Mouse (Mus musculus): Measurements from ENCODE around the gene Fam214a. TPM values are rescaled to one million over a fixed set of nuclear protein-coding genes. Genes with fewer than 3 reads are reported as not detected.

Gene Fam214a
- polyA plus RNA-seq, 1 experiment from 2014 or later: 7.3 TPM

DNA sequence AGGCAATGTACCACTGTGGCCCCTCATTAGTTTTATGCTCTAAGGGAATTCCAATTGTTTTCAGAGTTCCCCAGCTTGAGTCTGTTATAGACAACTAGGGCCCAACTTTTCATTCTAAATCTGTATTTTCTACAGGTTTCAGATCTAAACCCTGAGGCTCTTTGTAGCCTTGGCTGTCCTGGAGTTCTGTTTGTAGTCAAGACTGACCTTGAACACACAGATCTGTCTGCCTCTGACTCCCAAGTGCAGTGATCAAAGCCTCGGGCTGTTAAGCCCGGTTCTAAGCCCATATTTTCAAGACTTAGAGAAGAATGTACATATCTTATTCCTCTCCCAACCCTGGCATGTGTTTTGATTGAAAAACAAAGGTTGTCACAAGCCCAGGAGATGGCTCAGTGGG lies 1.7 kb downstream of the Fam214a start:
- Histone ChIP-seq H3K4me3 (no peak overlapping the region), H3K27ac (no peak overlapping the region), H3K27me3 (ENCODE audit: insufficient read depth, poor library complexity, severe bottlenecking) (no peaks in the 10 kb centered on the region), H3K36me3 (peaks cover 6% of the 10 kb centered on the region; the same call in 1 of the 2 replicates), H3K4me1 (peaks cover 15% of the 10 kb centered on the region), H3K9me3 (no peaks in the 10 kb centered on the region)
- no peak for DNase-seq (ENCODE audit: low spot score)
- WGBS: 86% methylated on average over 2 of the region's 2 CpGs

DNA sequence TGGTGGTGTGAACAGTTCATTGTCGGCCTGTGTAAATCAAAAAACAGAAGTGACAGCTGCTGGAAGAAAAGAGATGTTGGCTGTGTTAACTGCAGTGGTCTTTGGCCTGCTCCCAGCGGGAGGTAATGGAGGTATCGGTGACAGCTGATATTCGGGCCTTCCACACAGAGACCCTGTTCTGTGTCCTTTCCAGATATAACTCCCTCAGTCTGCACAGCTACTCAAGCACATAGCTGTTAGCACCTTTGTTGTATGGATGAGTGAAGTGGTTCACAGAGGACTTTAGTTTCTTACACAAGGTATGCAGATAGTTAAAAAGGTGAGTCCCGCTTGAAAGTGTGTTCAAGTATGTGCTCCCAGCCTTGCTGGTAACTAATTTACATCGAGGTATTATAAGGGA lies 7.9 kb downstream of the Fam214a start:
- WGBS: 39% methylated on average over 6 of the region's 6 CpGs
- Histone ChIP-seq H3K4me3 (no peak overlapping the region), H3K27ac (no peak overlapping the region), H3K27me3 (ENCODE audit: insufficient read depth, poor library complexity, severe bottlenecking) (no peaks in the 10 kb centered on the region), H3K9me3 (no peaks in the 10 kb centered on the region), H3K4me1 (peaks cover 12% of the 10 kb centered on the region), H3K36me3 (peaks cover 6% of the 10 kb centered on the region; the same call in 1 of the 2 replicates)
- no peak for DNase-seq (ENCODE audit: low spot score)

DNA sequence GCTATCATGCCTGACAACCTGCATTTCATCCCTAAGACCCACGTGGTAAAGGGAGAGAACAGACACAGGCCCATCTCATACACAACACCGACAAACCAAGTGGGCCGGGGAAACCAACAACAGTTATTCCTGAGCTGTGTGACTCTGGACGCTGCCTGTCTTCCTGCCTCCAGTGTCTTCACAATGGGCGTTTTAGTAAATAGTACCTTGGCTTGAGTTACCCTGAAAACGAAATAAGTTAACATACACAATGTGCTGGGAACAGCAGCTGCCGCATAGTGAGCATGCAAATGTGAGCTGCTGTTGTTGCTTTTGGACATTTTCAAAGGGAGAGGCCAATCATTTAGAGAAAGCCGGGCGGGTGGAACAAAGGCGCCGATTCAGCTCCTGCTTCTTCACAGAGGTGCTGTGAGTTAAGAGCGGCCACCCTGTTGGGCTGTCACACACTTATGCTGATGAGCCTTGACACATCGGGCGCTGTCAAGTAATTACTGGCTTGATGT lies 8.4 kb downstream of the Fam214a start:
- H3K27ac ChIP-seq: no peak overlapping the region
- peak overlapping the region; percentile 29 for H3K4me3 ChIP-seq
- DNase-seq (ENCODE audit: low spot score): no peak
- peaks cover 16% of the 10 kb centered on the region for H3K4me1 ChIP-seq
- H3K36me3 ChIP-seq: peaks cover 4% of the 10 kb centered on the region; the same call in 1 of the 2 replicates
- no peaks in the 10 kb centered on the region for H3K27me3 ChIP-seq (ENCODE audit: insufficient read depth, poor library complexity, severe bottlenecking)
- H3K9me3 ChIP-seq: no peaks in the 10 kb centered on the region
- 16% methylated on average over 14 of the region's 14 CpGs for WGBS

DNA sequence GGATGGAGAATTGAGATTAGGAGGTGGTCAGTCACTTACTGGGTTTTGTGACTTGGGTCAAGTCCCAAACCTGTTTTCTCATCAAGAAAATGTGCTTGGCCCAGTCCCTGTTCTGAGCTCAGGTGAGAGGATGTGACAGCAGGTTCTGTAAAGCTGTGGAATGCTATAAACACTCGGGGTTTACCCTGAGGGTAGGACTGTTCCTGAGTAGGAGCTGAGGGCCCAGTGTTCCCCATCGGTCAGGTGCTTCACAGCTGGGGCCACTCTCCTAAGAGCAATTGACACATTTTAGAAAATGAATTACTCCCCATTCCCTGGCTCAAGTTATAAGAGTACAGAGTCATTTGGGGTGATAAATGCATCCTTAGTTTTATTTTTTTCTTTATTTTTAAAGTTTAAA lies 11.3 kb downstream of the Fam214a start:
- Histone ChIP-seq H3K27me3 (ENCODE audit: insufficient read depth, poor library complexity, severe bottlenecking) (no peaks in the 10 kb centered on the region), H3K27ac (no peak overlapping the region), H3K9me3 (no peaks in the 10 kb centered on the region), H3K36me3 (no peaks in the 10 kb centered on the region), H3K4me1 (peaks cover 22% of the 10 kb centered on the region), H3K4me3 (no peak overlapping the region)
- 66% methylated on average over 2 of the region's 2 CpGs for WGBS
- DNase-seq (ENCODE audit: low spot score): no peak

DNA sequence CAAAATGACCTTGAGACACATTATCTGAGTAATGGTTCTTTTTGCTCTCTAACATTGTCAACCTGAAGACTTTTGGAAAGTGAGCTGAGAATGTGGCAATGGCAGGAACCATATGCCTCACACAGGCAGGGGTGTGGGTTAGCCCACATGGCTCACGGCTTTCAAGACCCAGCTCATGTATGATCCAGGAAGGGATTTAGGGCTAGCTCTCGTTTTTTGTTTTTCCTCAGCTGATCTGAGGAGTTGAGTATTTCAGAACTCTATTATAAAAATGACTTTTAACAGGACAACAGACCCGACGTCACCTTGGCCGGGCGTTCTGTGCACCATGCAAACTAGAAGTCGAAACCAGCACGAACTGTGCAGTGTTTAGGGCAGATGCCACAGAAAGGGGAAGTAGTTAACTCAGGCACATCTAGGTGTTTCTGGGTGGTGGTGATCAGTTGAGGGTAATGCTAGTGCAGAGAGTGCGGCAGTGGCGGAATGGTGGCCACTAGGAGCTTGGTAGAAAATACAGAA lies 12.2 kb downstream of the Fam214a start:
- H3K4me1 ChIP-seq: peaks cover 22% of the 10 kb centered on the region
- no peak overlapping the region for H3K4me3 ChIP-seq
- no peaks in the 10 kb centered on the region for H3K27me3 ChIP-seq (ENCODE audit: insufficient read depth, poor library complexity, severe bottlenecking)
- WGBS: 84% methylated on average over 10 of the region's 10 CpGs
- H3K36me3 ChIP-seq: no peaks in the 10 kb centered on the region
- H3K27ac ChIP-seq: no peak overlapping the region
- DNase-seq (ENCODE audit: low spot score): no peak
- no peaks in the 10 kb centered on the region for H3K9me3 ChIP-seq

DNA sequence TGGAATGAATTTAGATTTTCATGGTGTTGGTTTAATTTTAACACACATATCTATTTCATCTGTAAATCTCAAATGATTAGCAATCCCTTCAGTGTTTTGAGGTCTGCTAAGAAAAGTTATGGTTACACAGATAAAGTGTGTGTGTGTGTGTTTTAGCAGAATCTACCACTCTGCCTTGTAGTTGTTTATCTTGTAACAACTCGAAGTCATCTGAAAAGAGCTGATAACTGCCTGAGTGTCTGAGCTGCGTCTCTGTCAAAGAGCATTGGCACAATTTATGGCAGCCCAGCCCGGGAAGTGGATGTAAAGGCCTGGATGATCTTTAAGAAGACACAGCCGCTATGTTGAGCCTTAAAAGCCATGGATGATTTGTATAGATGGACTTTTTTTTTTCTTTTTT lies 13.5 kb downstream of the Fam214a start:
- WGBS: 29% methylated on average over 4 of the region's 4 CpGs
- H3K9me3 ChIP-seq: no peaks in the 10 kb centered on the region
- no peak overlapping the region for H3K4me3 ChIP-seq
- no peaks in the 10 kb centered on the region for H3K27me3 ChIP-seq (ENCODE audit: insufficient read depth, poor library complexity, severe bottlenecking)
- H3K36me3 ChIP-seq: no peaks in the 10 kb centered on the region
- no peak for DNase-seq (ENCODE audit: low spot score)
- no peak overlapping the region for H3K27ac ChIP-seq
- H3K4me1 ChIP-seq: peaks cover 13% of the 10 kb centered on the region

DNA sequence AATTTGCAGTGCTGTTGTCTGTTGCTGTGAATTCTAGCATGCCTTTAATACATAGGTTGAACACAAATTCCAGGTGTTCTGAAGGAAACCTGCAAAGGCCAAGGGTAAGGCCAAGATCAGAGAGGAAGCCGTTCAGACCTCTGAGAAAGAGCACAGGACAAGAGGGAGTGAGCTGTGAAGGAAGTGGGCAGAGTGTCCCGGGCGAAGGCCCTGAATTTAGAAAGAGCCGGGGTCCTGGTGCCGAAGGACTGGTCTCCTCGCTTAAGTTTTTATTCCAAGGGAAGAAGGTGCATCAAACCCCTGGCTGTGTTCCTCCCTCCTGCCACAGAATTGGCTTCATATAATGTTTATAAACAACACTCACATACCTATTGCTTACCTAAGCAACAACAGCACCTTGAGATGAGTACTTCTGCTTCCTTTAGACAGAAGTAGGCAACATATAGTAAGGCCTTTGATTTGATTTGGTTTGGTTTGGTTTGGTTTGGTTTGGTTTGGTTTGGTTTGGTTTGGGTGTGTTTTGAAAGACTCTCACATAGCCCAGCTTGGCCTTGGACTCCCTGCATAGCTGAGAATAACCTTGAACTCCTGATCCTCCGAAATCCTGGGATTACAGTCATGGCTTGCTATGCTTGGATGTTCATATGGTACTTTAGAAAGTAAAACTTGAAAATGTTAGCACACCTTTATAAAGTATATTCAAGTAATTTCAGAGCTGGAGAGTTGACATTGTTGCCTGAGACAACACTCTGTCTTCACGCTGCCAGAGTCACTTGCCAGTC lies 16.2 kb downstream of the Fam214a start:
- Histone ChIP-seq H3K36me3 (no peaks in the 10 kb centered on the region), H3K4me3 (no peak overlapping the region), H3K27me3 (ENCODE audit: insufficient read depth, poor library complexity, severe bottlenecking) (no peaks in the 10 kb centered on the region), H3K4me1 (peaks cover 10% of the 10 kb centered on the region; the same call in 1 of the 2 replicates), H3K27ac (no peak overlapping the region), H3K9me3 (no peaks in the 10 kb centered on the region)
- 84% methylated on average over 8 of the region's 8 CpGs for WGBS
- DNase-seq (ENCODE audit: low spot score): no peak

DNA sequence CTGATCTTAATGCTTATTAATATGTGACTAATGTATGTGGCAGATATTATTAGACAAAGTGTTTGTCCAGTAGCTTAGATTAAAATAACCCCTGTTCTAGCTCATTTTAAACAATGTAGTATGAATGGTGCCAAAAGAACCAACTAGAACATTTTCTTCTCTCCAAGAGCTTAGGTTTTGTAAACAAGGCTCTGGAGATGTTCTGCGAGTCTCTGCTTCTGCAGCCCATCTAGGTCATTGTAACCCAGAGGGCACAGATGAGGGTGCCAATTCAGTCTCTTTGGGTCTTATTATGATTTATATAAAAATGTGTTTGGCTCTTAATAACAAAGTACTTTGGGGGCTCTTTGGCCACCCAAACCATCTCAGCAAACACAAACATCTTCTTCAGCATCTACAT lies 17.9 kb downstream of the Fam214a start:
- H3K4me1 ChIP-seq: peaks cover 23% of the 10 kb centered on the region
- no peaks in the 10 kb centered on the region for H3K27me3 ChIP-seq (ENCODE audit: insufficient read depth, poor library complexity, severe bottlenecking)
- DNase-seq (ENCODE audit: low spot score): no peak
- H3K36me3 ChIP-seq: no peaks in the 10 kb centered on the region
- no peak overlapping the region for H3K27ac ChIP-seq
- H3K9me3 ChIP-seq: no peaks in the 10 kb centered on the region
- WGBS: 90% methylated on average over 1 of the region's 1 CpGs
- no peak overlapping the region for H3K4me3 ChIP-seq

DNA sequence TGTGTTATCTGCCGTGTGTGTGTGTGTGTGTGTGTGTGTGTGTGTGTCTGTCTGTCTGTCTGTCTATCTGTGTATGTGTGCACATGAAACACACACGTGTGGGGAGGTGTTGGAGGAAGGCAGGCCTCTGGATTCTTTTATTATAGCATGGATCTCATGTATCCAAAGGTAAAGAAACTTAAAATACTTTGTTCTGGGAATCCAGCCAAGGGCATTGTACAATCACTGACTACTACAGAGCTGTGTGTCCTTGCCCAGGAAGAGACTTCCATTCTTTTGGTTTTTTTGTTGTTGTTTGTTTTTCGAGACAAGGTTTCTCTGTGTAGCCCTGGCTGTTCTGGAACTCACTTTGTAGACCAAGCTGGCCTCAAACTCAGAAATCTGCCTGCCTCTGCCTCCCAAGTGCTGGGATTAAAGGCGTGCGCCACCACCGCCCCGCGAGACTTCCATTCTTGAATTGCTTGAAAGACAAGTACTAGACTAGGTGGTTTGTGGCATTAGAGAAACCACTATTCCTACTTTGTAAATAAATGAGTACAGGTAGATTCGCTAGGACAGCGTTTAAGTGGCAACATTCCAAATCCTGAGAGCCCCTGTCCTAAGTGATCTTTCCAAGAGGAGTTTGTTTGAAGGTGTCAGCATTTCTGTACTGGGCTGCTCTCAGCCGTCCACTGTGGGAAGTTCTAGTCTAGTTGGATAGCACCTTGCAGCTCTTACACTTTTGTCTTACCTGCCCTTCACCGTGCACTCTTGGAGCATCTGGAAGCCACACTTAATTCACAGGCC lies 18.7 kb downstream of the Fam214a start:
- no peak overlapping the region for H3K27ac ChIP-seq
- H3K27me3 ChIP-seq (ENCODE audit: insufficient read depth, poor library complexity, severe bottlenecking): no peaks in the 10 kb centered on the region

DNA sequence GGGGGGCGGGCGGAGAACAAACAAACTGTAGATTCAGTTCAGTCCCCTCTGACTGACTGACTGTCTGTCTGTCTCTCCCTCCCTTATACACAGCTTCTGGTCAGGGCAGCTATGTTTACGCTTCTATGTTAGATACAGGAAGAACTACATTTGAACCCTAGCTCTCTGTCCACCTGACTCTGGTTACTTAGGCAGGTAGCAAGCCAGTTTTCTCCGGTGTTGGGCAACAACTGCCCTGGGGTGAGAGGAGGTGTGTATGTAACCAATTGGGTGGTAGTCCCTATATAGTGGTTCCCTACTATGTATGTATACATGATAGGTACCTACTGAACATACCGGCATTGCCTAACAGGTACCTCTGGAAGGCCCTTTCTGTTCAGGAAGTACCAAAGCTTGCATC lies 20.1 kb downstream of the Fam214a start:
- Histone ChIP-seq H3K27ac (no peak overlapping the region), H3K9me3 (no peaks in the 10 kb centered on the region), H3K36me3 (no peaks in the 10 kb centered on the region), H3K4me1 (peaks cover 20% of the 10 kb centered on the region), H3K27me3 (ENCODE audit: insufficient read depth, poor library complexity, severe bottlenecking) (no peaks in the 10 kb centered on the region), H3K4me3 (no peak overlapping the region)
- WGBS: 88% methylated on average over 5 of the region's 5 CpGs
- DNase-seq (ENCODE audit: low spot score): no peak

More for the DNA sequence above, 18.7 kb downstream of the Fam214a start:
- 86% methylated on average over 12 of the region's 12 CpGs for WGBS
- Histone ChIP-seq H3K4me3 (no peak overlapping the region), H3K9me3 (no peaks in the 10 kb centered on the region), H3K36me3 (no peaks in the 10 kb centered on the region), H3K4me1 (peaks cover 17% of the 10 kb centered on the region)
- DNase-seq (ENCODE audit: low spot score): no peak

DNA sequence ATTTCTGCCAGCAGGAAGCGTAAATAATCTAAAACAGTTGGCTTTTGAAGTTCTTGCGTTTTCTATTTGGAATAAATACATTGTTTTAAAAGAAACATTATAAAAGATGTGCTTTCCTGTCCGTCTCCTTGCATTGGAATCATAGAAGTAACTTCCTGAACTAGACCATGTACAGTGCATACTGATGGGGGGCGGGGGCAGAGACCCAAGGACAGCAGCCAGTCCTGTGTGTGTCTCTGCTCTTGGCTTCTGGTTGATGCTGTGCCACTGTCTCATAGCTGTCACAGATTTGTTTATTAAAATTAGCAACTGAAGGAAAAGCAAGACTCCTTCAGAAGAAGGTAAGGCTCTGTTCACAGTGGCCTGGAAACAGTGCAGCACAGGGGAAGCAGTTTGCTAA lies 20.5 kb downstream of the Fam214a start:
- Histone ChIP-seq H3K4me3 (no peak overlapping the region), H3K27me3 (ENCODE audit: insufficient read depth, poor library complexity, severe bottlenecking) (no peaks in the 10 kb centered on the region), H3K27ac (no peak overlapping the region), H3K36me3 (no peaks in the 10 kb centered on the region), H3K4me1 (peaks cover 22% of the 10 kb centered on the region), H3K9me3 (no peaks in the 10 kb centered on the region)
- no peak for DNase-seq (ENCODE audit: low spot score)
- WGBS: 85% methylated on average over 4 of the region's 4 CpGs

DNA sequence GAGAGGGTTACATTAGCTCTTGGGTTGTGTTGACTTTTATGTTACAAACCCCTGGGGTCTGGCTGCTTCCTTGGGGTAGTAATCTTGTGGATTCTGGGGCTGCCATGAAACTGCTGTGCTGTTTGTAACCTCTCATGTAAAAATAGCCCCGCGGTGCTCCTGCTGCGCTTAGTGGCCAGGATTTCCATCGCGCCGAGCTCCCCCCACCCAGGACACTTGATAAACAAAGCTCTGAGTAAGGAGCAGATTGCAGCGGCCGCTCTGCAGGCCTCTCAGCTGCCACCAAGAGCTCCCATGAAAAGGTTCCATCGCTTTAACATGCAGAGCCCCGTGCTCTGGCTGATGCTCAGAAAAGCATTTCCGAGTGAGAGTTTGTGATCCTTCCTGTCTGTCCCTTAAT lies 22.1 kb downstream of the Fam214a start:
- Histone ChIP-seq H3K4me3 (peak overlapping the region; percentile 31), H3K9me3 (no peaks in the 10 kb centered on the region), H3K27me3 (ENCODE audit: insufficient read depth, poor library complexity, severe bottlenecking) (no peaks in the 10 kb centered on the region), H3K36me3 (no peaks in the 10 kb centered on the region), H3K27ac (peak overlapping the region; percentile 86), H3K4me1 (peaks cover 20% of the 10 kb centered on the region)
- peak; percentile 82 for DNase-seq (ENCODE audit: low spot score)
- 4% methylated on average over 11 of the region's 11 CpGs for WGBS

DNA sequence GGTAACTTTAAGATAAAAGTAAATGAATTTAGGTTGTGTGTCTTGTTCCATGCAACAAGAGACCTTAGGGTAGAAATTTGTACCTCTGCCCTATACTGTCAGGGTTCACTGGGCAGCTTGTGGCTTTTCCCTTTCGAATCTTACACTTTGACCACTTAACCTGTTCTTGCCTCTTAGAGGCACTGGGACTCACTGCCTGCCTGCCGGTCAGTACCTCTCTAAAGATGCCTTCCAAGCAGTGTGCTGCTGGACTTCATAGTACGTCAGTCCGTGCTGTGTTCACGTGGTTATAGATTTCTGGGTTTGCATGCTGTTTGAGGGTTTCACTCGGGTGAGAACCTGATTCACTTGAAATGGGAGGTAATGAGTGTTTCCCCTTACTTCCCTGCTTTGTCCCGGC lies 22.7 kb downstream of the Fam214a start:
- no peak for DNase-seq (ENCODE audit: low spot score)
- peak overlapping the region; percentile 68 for H3K4me3 ChIP-seq
- H3K4me1 ChIP-seq: peaks cover 21% of the 10 kb centered on the region
- H3K9me3 ChIP-seq: no peaks in the 10 kb centered on the region
- peak overlapping the region; percentile 86 for H3K27ac ChIP-seq
- H3K36me3 ChIP-seq: no peaks in the 10 kb centered on the region
- WGBS: 12% methylated on average over 7 of the region's 7 CpGs
- H3K27me3 ChIP-seq (ENCODE audit: insufficient read depth, poor library complexity, severe bottlenecking): no peaks in the 10 kb centered on the region
